Mouse (Mus musculus): ENCODE data around the gene Ctnna3.
"Not testable (repeated sequence)": the region's sequence is repeated elsewhere in the genome, so short reads cannot be mapped to it uniquely, and the experiment has no call there.

The Ctnna3 gene

GRCm38 (mm10) chr10:64086567-64087391, 656.9 kb downstream of the Ctnna3 start:
- no peak for DNase-seq

GRCm38 (mm10) chr10:64087521-64087920, 657.6 kb downstream of the Ctnna3 start:
- DNase-seq: no peak

DNA sequence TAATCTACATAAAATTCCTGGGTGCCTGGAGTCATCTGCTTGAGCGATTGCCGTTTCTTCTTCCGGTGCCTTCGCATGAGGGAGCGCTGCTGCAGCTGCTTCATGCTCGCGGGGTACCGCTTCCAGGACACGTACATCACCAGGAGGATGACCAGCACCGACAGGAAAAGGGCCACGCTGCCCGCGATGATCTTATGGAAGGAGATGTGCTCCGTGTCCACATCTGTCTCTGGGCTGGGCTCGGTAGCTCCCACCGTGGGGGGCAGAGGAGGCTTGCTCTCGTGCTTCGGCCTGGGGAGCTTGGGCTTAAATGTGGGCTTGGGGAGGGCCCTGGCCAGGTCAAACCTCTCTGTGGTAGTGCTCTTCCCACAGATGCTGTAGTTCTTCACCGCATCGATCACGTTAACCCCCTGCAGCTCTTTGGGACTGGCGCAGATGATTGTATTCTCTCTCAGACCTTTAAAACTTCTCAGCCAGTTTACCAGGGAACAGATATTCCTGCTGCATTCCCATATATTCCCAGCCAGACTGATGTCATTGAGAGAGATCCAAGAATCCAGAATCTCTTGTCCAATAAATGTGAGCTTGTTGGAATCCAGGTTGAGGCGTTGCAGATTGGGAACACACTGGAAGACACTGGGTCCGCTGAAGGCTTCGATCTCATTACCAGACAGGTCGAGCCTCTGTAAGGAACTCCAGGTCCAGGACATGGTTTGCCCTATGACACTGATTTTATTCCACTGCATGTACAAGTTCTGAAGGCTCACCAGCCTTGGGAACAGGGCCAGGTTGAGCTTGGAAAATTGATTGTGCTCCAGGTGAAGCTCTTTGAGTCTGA, 658.3 kb downstream of the Ctnna3 start:
- no peak for DNase-seq

DNA sequence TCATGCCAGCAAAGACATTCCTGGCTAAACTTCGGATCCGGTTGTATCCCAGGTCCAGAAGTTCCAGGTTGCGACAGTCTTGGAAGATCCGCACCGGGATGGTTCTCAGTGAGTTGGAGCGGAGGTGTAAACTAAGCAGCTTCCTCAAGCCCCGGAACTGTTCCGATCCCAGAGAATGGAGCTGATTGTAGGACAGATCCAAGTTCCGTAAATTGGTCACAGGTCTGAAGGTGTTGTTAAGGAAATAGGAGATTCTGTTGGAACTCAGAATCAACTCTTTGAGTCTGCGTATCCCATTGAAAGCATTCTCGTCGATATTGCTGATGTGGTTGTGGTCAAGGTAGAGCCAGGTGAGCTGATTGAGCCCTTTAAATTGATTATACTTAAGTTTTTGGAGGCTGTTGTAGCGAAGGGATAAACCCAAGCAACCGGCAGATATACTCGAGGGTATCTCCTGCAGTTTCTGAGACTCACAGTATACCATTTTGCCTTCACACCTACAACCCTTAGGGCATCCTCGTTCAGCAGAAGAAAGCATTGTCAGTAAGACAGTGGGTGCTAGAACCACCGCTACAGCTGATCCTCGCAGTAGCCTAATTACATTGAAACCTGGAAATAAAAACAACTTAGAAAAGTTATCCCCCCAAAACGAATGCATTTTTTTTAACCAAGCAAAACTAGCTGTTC, 659.0 kb downstream of the Ctnna3 start:
- DNase-seq: no peak

DNA sequence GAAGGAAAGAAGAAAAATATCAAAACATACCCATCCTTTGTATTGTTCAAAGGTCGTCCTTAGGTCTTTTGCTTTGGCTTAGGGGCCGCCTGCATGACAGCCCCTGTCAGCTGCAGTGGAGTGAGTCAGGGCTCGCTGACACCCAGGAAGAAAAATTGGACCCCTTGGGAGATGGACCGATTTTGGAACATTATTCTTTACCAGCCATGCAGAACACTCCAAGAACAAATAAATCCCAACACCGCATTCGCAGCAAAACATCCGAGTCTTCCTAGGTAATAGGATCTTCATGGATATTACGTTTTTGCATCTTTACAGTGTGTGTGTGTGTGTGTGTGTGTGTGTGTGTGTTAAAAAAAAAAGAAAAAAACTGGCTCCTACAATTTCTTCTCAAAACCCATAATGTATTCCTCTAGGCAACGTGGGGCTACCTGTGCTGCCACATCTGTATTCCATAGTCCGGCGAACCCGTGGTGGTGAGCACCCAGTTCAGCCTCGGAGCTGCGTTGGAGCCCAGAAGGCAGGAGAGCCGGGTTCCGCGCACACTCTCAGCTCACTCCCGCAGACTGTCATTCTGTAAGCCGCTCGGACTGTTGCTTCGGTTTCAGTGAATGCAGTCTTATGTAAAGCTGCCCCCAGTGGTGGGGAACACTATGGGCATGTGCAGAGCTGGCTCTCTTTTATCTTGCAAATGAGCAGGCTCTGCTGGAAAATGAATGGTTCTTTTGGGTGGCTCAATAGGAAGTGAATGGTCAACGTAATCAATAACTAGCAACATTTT, 660.0 kb downstream of the Ctnna3 start, which contains the start of gene Lrrtm3:
Gene Lrrtm3 (minus strand): TSS at position 598 of the 781 bp plus-strand sequence.
- DNase-seq: peak; percentile 35

DNA sequence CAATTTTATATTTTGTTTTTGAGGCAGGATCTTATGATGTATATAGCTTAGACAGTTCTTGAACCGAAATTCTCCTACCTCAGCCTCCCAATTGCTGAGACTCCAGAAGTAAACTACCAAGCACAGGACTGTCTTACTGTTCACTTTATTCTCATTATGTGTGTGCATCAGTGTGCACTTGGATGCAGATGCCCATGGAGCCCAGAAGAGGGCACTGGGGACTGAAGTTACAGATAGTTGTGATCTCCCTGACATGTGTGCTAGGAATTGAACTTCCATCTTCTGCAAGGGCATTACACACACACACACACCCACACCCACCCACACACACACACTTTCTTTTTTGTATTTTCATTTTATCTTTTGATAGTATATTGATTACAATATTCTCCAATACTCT, 666.6 kb downstream of the Ctnna3 start:
- no peak for DNase-seq

GRCm38 (mm10) chr10:64115246-64115645, 685.3 kb downstream of the Ctnna3 start:
- DNase-seq: no peak

DNA sequence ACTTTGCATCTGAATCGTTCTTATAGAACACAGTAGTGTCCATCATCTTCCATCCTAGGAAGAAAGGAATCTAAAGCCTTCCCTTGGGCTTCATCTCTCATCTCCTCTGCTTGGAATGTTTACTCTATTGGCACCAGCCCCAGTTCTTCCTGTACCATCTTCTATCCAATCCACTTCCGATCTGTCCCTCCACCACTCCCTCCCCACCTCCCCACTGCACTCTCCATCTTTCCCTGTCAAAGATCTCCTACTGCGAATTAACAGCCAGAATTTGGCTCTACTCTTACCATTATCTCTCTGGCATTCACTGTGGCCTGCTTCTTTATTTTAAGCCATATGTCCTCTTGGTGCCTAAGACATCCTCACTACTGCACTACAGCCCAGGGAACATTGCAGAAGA, 688.9 kb downstream of the Ctnna3 start:
- DNase-seq: no peak

- DNase-seq: no peak
Measured at GRCm38 (mm10) chr10:64130397-64131150, 700.7 kb downstream of the Ctnna3 start.

DNA sequence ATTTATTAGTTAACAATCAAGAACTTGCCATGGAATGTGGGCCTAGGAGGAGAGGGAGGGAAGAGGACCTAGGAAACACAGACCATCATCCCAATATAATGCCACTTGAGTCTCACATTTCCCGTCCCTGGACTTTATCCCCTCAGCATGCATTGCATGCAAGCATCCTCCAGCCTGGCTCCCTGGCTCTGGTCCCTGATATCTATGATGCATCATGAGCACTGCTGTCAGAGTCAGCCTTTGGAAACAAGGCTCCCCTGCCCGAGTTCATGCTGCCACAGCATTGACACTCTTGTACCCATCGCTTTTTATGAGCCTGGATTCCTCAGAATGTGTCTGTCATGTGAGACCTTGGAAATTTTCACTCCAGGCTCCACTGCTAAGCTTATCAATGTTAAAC, 703.6 kb downstream of the Ctnna3 start:
- no peak for DNase-seq

GRCm38 (mm10) chr10:64135481-64135880, 705.6 kb downstream of the Ctnna3 start:
- no peak for DNase-seq

GRCm38 (mm10) chr10:64146511-64146910, 716.6 kb downstream of the Ctnna3 start:
- no peak for DNase-seq

DNA sequence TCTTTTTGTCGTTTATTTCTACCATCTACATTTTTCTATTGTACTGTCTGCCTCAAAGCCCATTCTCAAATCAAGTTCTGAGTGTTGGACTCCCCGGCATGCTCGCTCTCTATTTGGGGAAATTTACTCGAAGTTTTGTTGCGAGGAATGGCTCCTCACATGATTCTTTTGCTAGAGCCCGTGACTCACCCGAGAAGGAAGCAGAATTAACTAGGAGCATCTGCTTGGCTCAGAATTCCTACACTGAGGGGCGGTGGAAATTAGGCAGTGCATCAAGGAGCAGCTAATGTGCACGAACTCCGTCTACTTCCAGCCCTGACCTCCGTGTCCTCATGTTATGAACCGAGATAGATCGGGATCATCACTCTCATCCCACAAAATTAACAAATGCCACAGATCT, 751.8 kb downstream of the Ctnna3 start:
- no peak for DNase-seq

DNA sequence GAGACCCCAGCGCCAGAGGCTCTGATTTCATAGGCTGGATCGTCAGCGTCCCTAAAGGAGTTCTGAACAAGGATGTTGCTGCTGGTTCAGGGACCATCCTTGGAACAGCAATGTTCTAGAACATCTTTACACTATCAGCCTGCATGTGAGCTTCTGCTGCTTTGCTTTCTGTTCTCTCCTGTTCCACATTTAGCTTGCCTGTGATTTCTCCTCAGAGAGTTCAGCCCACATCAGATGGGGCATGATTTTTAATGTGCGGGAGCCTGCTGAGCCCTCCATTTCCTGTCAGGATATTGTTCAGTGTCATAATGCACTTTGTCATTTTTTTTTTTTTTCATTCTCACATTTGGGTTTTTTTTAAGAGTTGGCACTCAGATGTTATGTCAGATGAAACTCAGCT, 752.8 kb downstream of the Ctnna3 start:
- DNase-seq: no peak

DNA sequence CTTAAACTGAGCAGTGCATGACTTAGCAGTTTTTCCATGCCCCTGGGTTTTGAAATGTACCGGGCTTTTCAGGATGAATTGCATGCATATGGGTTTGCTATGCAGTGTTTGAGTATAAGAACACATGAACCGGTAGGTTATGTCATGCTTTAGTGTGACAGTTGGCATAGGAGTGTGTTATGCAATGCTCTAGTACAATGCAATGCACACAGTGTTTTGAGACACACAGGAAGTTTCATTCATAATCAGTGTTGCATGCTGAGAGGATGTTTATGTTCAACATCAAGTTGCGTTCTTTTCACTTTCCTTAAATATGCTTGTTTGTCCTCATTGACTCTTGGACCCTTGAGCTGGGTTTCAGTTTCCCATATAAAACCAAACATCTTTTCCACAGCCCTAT, 758.1 kb downstream of the Ctnna3 start:
- DNase-seq: no peak

- no peak for DNase-seq
Measured at GRCm38 (mm10) chr10:64197584-64197983, 767.7 kb downstream of the Ctnna3 start.

DNA sequence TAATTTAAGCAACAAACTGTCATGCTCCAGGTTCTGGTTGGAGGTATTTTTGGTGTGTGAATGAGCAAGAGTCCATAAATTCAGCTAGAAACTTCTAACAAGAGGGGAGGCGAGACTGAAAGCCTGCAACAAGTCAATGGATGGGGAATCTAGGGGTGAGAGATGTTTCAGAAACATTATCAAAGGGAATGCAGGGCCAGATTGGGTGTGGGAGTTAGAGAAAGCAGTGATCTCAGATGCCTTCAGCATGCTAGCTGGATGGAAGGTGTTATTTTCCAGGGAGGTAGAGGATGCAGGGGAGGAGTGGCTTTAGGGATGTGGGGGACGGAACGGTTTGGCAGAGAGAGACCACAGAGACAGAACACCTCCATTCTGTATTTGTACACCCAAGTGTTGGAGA, 785.7 kb downstream of the Ctnna3 start:
- DNase-seq: no peak

DNA sequence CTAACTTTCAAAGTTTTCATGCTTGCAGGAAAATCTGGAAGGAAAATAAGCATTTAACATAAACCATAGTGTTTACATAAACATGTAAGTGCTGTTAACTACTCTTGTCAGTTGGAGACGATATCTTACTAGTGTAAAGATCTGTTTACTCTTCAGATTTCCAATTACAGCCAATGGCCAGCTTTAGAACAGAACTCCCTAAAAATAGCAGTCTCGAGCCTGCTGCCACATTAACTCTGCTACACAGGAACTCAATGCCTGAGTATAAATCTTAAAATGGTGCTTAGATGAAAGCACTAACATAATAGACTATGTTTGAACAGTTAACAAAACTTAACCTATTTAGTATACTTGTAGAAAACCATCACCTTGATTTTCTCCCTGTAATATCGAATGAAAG, 793.1 kb downstream of the Ctnna3 start:
- no peak for DNase-seq

DNA sequence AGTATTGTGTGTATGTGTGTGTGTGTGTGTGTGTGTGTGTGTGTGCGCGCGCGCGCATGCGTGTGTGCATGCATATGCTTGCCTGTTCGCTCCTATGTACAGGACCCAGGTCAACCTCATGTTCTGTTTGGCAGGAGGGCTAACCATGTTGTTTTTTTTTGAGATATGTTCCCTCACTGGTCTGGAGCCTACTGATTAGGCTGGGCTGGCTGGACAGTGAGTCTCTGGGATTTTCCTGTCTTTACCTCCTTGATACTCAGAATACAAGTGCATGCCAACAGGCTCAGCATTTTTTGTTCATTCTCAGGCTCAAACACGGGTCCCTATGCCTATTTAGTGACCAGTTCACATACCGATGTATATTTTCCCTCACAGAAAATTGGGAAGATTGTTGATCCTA, 794.1 kb downstream of the Ctnna3 start:
- DNase-seq: no peak

DNA sequence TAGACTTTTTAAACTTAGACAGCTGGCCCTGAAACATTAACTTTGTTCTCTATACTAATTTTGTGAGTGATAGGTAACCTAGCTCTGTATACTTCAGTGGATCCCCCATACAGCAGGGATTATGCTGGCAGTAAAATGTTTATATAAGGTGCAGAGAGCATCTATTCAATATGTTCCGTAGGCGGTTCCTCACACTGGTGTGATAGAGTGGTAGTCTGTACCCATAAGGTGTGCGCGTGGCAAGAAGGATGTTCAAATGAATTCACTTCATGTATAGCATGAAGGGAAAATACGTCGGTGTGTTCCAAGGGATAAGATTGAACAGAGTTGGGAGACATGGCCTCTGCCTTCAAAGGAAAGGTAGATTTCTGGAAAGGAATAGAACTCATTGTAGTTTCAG, 794.5 kb downstream of the Ctnna3 start:
- no peak for DNase-seq

- not testable (repeated sequence) for DNase-seq
Measured at GRCm38 (mm10) chr10:64225826-64226225, 795.9 kb downstream of the Ctnna3 start.

- DNase-seq: no peak
Measured at GRCm38 (mm10) chr10:64243421-64243820, 813.5 kb downstream of the Ctnna3 start.

Data from lung, postnatal 14 days (tissue).